Mouse (Mus musculus): ENCODE results near the gene Gm28036. TPM values are rescaled to one million over a fixed set of nuclear protein-coding genes. Genes with fewer than 3 reads are reported as not detected.
"Not testable (repeated sequence)": the region's sequence is repeated elsewhere in the genome, so short reads cannot be mapped to it uniquely, and the experiment has no call there.

The Gm28036 gene
- total RNA-seq (2021), result 10 to 100 TPM; 20.0 to 20.9 TPM
- long read RNA-seq, experiment 1, full-length matches to known transcripts, result 1 of 2 reads
- long read RNA-seq, experiment 1, partial matches to known transcripts, result 1 of 2 reads
- long read RNA-seq, experiment 1, other reads (novel, unspliced or antisense), result 0 of 2 reads
- long read RNA-seq, experiment 2, partial matches to known transcripts, result 2 of 2 reads
- long read RNA-seq, experiment 2, other reads (novel, unspliced or antisense), result 0 of 2 reads

DNA sequence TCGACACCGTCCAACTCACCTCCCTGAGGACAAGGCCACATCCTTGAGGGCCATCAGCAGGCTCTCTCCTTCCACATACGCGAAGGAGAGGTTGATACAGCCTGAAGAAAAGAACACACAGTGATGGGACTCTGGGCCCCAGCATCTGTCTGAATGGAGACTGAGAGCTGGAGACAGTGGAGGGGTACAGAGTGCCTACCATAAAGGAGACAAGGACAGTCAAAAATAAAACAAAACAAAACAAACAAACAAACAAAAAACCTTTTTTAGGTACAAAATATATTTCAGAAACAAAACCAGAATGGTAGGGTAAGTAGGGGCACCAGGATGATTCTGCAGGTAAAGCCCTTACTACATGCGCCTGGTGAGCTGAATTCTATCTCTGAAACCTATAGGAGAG lies at the start of gene Gm28036:
TSS of gene Gm28036 (minus strand) at position 101 of the 400 bp plus-strand sequence.
- no peak for DNase-seq (ENCODE audit: low spot score in 2 of 2)

DNA sequence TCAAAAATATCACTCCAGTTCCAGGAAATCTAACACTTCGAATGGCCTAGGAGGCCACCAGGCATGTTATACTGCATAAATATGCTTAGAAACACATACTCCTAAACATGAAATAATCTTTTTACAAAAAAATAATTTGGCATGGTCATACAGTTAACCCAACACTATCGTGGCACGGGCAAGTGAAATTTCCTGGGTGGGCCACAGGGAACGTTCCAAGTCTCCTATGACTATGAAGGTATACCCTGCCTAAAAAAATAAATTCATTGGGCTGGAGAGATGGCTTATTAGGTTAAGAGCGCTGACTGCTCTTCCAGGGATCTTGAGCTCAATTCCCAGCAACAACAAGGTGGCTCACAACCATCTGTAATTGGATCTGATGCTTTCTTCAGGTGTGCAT lies 39.7 kb upstream of the Gm28036 start:
- no peak for DNase-seq (ENCODE audit: low spot score in 2 of 2)

DNA sequence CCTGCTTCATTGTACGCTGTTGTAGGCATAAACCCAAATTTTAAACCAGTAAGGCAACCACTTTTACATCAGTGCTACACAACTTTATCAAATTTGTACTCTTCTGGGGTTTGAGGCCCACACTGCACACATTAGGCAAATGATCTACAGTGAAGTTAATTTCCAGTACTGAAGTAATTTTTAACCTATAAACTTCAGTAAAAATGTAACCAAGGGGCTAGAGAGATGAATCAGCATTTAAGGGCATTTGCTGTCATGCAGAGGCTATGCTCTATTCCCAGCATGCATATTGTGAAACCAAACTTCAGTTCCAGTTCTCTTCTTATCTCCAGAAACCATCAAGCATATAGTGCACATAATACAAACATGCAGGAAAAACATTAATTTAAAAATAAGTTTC lies 38.6 kb upstream of the Gm28036 start:
- DNase-seq (ENCODE audit: low spot score in 2 of 2), result no peak

DNA sequence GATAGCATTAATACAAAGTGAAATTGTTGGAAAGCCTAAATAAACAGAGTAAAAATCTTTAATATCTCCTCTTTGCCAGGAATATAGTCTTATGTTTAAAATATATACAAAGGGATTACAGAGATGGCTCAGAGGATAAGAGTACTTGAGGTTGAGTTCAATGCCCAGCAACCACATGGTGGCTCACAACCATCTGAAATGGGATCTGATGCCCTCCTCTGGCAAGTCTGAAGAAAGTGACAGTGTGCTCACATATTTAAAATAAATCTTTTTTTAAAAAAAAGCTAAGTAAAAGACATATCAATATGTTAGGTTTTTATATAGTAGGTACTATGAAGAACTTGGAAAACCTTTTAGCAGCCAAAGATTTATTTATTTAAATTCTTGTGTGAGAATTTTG lies 24.6 kb upstream of the Gm28036 start:
- no peak for DNase-seq (ENCODE audit: low spot score in 2 of 2)

DNA sequence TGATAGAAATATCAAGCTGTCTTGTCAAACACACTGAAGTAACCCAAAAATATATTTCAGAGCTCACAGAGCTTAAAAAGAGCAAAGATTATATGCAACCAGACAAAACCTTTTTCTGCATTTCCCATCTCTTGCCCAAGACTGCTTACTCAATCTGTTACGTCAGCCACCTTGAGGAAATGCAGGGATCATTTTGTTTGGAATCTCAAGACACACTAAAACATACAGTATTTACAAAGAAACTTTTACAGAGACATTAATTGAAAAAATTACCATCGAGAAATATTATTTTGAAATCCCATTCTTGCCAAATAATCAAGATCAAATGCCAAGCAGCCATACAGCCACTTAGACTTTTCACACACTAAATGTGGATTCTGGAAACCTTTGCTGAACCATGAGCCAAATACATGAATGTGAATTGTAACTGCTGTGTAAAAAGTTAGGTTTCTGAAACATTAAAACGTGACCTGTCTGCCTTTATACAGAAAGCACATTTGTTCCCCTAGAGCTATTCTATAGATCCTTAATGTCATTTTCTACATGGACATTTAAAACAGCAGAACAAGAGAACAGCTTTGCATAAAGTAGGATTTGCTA lies 20.5 kb upstream of the Gm28036 start:
- no peak for DNase-seq (ENCODE audit: low spot score in 2 of 2)

DNA sequence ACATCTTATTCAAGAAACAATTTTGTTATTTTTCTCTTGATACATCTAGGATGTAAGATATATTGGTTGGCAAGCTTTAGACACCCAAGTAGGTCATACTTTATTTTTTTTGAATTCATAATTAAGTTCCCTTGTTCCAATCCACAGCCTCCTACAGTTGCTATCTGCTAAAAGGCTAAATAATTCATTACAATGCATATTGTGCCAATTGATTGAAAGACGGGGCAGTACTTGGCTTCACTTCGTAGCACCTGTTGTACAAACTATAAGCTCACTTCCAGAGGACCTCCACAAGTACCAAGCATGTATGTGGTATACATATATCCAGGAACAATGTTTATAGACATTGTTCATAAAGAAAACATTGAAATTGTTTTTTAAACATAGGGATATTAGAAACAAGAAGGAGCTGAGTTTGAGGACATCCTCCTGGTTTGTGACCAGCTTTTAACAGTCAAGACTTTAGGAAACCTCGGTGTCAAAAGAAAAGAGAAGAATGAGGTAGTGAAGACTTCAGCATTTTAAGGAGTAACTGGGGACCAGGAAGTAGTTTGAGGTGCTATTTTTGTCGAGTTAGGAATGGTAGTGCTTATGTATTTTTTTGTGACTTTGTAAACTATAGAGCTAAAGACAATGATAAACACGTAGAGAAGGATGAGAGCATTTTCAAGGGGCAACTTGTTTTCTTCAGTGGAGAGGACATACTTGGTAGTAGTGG lies 19.5 kb upstream of the Gm28036 start:
- DNase-seq (ENCODE audit: low spot score in 2 of 2), result no peak

DNA sequence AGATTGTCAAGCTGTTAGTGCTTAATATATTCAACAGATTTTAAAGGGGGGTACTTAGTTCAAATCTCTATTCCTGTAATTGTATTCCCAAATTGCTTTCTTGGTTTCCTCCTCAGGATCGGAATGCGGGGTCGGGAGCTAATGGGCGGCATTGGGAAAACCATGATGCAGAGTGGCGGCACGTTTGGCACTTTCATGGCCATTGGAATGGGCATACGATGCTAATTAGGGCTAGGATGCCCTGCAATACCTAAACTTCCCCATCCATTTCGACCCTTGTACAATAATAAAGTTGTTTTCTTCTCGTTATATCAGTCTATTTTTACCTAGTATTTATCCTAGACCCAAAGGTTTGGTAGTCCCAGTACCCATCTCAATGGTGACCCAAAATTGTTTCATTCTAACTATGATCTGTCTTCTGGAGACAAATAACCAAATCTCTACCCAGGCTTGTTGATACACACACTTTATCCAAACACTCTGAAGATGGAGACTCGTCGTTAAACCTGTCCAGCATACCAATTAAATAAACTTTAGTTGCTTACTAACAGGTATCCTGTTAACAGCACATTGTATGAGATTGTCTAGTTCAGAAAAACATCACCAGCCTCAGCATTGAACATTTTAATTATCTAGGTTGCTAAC lies 18.7 kb upstream of the Gm28036 start:
- DNase-seq (ENCODE audit: low spot score in 2 of 2), result no peak

DNA sequence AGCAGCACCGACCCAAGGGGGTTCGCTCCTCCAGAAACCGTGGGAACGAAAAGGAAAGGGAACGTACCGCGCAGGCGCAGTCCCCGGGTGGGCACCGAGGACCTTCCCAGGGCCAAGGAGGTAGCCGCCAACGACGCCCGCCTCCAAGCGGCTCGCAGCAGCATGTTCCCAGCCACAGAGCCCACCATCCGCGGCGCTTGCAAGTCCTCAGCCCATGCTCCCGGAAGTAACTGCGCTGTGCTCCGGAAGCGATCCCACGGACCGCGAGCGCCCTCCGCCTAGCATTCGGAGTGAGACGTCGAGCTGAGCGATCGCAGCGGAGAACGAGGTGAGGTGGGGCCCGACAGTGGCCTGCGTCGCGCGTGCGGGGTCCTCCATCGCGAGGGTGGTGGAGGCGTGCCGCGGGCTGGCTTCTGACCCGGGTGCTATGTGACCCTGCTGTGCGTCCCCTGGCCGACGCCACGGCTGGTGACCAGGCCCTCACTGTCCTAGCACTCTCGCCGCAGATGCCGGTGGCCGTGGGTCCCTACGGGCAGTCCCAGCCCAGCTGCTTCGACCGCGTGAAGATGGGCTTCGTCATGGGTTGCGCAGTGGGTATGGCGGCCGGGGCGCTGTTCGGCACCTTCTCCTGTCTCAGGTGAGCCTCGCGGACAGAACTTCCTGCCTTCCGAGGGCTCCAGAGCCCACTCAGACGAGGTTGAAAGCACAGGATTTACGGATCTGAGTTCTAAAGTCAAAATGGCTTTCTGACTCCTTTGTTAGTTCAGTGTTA lies 17.2 kb upstream of the Gm28036 start, which contains the start of the genes Romo1 and Nfs1:
TSS of gene Romo1 (plus strand) at position 87 of the 772 bp plus-strand sequence.
TSS of gene Nfs1 (minus strand) at position 234 of the 772 bp plus-strand sequence.
- peak; percentile 95 to 96 for DNase-seq (ENCODE audit: low spot score in 2 of 2)

DNA sequence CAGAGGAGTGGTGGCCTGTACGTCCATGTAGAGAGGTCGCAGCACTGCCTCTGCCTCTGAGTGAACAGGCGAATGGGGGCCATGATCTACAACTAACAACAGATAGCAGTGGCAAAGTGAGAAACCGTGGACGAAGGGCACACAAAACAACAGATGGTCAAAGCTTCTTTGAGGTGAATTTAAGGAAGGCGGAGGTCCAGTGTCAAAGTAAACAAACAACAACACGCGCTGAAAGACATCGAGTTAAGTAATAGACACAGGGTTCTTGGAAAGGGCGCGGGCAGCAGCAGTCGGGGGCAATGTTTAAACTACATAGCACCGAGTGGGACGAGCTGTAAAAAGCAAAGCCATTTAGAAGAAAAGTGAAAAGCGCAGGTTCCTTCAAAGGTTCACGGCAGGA lies 16.5 kb upstream of the Gm28036 start:
- DNase-seq (ENCODE audit: low spot score in 2 of 2), result no peak

DNA sequence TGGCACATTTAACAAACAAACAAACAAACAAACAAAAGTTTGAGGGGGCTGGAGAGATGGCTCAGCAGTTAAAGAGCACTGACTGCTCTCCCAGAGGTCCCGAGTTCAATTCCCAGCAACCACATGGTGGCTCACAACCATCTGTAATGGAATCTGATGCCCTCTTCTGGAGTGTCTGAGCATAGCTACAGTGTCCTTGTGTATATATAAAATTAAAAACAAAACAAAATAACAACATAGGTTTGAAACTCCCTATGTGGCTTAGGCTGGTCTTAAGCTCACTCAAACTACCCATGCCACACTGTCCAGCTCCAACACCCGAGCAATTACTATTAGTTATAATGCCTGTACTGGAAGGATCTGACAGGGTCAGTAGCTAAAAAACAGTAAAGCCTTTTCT lies 15.9 kb upstream of the Gm28036 start:
- DNase-seq (ENCODE audit: low spot score in 2 of 2), result no peak

DNA sequence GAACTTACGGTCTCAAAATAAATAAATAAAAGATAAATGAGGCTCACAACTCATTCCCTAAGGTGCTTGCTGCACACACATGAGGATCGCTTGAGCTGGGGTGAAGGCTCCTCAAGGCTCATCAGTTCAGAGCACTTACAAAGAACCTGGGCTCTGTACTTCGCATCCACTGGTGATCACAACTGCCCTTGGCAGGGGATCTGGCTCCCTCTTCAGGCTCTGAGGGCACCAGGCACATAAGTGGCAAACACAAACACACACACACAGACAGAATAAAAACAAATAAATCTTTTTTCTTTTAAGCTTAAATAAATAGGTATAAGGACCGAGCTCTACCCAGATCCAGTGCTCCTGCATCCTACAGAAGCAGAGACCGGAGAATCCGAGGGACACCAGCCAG lies 8.8 kb upstream of the Gm28036 start:
- DNase-seq (ENCODE audit: low spot score in 2 of 2), result no peak

DNA sequence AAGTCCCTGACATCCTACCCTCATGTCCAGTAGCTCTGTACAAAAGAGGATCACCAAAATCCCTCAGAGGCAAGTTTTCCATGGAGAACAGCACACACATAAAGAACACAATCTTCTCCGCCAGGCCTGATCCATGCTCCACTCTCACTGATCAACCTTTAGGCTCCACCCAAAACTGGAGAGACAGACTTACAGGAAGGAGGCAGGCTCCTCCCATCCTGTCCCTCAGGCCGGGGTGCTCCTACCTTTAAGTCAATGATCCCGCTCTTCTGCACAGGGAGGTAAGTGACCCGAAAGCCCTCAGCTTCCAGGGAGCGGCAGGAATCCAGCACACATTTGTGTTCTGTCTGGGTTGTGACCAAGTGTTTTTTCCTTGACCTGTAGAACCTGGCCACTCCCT lies 7.3 kb upstream of the Gm28036 start:
- DNase-seq (ENCODE audit: low spot score in 2 of 2), result no peak

DNA sequence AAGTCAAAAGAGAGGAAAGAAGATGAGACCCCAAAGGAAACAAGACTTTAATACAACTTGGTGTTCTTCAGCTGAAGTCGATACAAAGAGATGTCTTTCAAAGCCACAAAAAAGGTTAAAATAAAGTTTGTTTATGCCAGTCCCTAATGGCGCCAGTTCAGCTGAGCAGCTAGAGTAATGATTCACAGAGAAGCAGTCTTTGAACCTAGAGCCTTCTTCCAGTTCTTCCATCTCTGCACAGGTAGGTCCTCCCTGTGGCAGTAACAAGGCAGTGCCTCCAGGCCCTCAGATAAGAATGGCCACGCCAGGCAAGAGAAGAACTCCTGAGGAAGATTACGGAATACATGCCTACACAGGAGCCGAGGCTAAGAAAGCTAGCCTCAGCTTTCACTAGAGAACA lies 3.2 kb downstream of the Gm28036 start:
- DNase-seq (ENCODE audit: low spot score in 2 of 2), result no peak

DNA sequence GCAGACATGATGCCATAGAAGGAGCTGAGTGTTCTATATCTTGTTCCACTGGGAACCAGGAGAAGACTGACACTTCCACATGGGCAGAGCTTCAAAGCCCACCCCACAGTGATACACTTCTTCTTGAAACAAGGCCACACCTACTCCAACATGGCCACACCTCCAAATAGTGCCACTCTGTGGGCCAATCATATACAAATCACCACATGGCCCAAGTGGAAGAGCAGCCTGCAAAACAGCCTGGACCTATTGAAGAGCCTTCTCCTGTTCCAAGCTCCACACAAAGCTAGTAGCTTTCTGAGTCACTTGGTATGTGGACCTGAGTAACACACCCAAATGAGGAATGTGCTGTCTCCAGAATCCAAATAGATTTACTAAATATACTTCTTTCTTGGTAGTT lies 7.3 kb downstream of the Gm28036 start:
- DNase-seq (ENCODE audit: low spot score in 2 of 2), result no peak

DNA sequence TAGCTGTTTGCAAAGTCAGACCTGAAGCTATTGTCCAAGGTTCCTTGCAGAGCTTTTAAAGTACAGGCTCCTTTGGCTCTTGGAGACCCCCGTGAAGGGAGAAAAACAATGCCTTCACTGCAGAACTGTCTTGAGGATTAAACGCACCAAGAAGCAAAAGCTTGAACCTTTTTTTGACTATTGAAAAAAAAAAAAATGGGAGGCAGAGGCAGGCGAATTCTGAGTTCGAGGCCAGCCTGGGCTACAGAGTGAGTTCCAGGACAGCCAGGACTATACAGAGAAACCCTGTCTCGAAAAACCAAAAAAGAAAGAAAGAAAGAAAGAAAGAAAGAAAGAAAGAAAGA lies 14.8 kb downstream of the Gm28036 start:
- not testable (repeated sequence) for DNase-seq (ENCODE audit: low spot score in 2 of 2)

DNA sequence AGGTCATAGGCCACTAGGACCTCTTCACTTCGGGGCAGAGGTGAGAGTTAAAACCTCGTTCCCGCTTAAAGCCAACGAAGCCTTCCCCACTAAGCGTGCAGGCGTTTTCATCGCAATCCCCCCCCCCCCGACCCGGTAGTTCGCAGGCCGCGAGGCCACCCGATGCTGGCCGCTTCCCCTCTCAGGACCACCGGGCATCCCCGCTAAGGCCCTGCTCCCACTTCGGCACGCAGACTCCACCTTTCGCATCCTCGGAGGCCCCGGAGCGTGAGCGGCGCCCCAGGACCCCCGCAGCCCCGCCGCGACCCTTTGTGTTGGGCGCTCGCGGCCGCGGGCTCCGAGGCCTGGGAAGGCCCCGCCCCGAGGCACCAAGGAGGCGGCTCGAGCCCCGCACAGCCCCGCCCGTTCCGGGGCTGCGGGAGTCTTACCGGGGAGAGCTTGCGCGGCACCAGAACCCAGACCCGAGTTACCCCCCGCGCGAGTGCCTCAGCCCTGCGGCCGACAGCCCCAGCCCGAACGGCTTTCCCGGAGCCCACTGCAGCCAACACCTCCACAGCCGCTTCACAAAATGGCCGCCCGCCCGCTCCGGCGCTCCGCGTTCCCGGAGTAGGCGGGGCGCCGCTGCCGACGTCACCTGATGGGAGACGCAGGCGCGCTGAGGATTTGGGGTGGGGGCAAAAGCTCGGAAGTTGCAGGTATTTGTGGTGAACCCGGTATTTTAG lies 15.4 kb downstream of the Gm28036 start, which contains the start of the genes Cpne1 and Rbm12:
TSS of gene Cpne1 (minus strand) at position 608 of the 722 bp plus-strand sequence.
TSS of gene Rbm12 (minus strand) at position 621 of the 722 bp plus-strand sequence.
- peak; percentile 92 to 93 for DNase-seq (ENCODE audit: low spot score in 2 of 2)

DNA sequence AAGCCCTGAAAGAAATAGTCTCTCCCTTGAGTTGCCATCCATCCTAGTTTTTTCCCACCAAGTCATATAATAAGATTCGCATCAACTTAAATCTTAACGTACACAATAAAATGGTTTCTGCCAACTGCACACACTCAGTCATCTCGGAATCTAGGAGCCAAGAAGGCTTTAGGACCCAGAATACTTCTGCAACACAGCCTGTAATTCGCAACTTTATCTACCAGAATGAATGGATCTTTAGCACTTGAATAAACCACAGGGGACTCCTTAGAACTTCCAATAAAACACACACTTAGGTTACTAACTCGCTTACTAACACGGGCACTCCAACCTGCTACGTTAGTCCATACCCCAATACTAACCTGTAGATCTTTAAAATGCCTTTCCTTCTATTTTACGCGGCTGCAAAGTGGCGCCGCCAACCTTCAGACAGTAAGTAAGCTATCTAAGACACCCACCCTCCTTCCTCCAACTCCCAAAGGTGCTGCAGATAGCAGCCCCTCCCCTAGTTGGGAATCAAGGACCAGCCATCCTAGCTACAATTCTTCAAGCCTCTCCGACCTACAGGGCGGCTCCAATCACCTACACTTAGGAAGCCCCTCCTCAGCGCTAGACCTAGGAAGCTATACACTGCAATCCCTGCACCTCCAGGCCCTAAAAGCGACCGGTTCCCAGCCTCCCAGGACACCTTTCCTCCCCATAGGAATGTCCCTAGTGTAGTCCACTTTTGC lies 16.1 kb downstream of the Gm28036 start:
- no peak for DNase-seq (ENCODE audit: low spot score in 2 of 2)

DNA sequence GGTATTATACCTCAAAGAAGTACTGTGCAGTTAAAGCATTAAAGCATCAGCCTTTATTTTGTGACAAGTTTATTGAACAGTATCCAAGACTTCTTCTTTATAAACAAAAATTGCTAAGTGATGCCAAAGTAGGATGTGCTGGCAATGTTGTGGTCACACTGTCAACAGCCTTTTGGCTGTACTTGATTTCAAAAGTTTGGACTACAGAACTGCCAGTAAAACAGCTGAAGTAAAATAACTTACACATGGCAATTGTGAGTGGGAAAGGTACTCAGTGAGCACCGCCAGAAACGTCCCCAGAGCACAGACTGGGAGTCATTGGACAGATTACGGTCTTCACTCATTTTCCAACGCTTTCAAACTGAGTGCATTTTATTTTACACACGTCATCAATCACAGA lies 35.0 kb downstream of the Gm28036 start:
- no peak for DNase-seq (ENCODE audit: low spot score in 2 of 2)

DNA sequence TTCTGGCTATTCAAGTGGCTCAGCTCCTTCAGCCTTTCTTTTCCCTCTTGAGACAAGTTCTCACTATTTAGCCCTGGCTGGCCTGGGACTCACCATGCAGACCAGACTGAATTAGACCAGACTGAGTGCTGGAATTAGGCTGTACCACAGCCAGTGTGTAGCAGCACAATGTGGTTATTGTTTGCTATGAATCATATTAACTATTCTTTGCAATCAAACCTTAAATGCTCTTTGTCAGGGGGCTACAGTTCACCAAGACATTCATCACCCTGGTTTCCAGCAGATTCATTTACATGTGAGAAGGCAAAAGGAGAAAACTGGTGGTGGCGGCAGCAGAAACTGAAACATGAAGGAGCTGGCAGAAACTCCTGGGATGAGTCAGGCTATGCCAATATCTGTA lies 37.1 kb downstream of the Gm28036 start:
- DNase-seq (ENCODE audit: low spot score in 2 of 2), result no peak
